Mouse (Mus musculus) kidney, embryonic 16.5 days (tissue): ENCODE measurements at regions not wholly inside any gene's neighbourhood (a gene's known extent, or its start where the extent isn't known, plus 50 kb on each side); places are given as distances from the start of the nearest gene placed in this dataset.

Experiments
- ATAC-seq: fragments of 200-750 bp; cut with Nextera tagmentation; 2 replicates; pipeline ENCODE4 v1.8.0; 2017; ENCODE audit warnings: moderate TSS enrichment; ENCODE audit not compliant: low FRiP score, low TSS enrichment
- H3K27ac ChIP-seq: fragments of 300-500 bp; sonication (generic); 2 replicates; pipeline ENCODE4 v1.5.1; 2014; ENCODE audit warnings: low read length
- H3K27me3 ChIP-seq: fragments of 300-500 bp; sonication (generic); 2 replicates; pipeline ENCODE4 v1.6.1; 2014; ENCODE audit warnings: low read length, control low read depth, mixed read lengths; ENCODE audit not compliant: insufficient read depth
- H3K36me3 ChIP-seq: fragments of 300-500 bp; sonication (generic); 2 replicates; pipeline ENCODE4 v1.6.1; 2014; ENCODE audit warnings: low read length, control low read depth, mixed read lengths; ENCODE audit not compliant: insufficient read depth
- H3K4me1 ChIP-seq: fragments of 300-500 bp; sonication (generic); 2 replicates; pipeline ENCODE4 v1.6.1; 2014; ENCODE audit warnings: low read length, control low read depth, mixed read lengths; ENCODE audit not compliant: insufficient read depth
- H3K4me2 ChIP-seq: fragments of 300-500 bp; sonication (generic); replicated peaks from 2 replicates; pipeline ENCODE4 v1.6.1; 2014; ENCODE audit warnings: low read depth, low read length
- H3K4me3 ChIP-seq: fragments of 300-500 bp; sonication (generic); 2 replicates; pipeline ENCODE4 v1.5.1; 2014; ENCODE audit warnings: mild to moderate bottlenecking, low read length
- H3K9ac ChIP-seq: fragments of 300-500 bp; sonication (generic); replicated peaks from 2 replicates; pipeline ENCODE4 v1.6.1; 2014; ENCODE audit warnings: low read length
- H3K9me3 ChIP-seq: fragments of 300-500 bp; sonication (generic); 2 replicates; pipeline ENCODE4 v1.6.1; 2016; ENCODE audit warnings: low read length, control low read depth
- WGBS: fragments of 180-500 bp; shearing (Covaris S2); extraction: QIAGEN DNeasy Blood & Tissue Kit; methylation state at CpG from one replicate; pipeline ENCODE4 v1.1.7; 2014; 5-methylcytosine and 5-hydroxymethylcytosine counted together

- no peak overlapping the region for H3K4me2 ChIP-seq
- no peak overlapping the region for H3K9ac ChIP-seq
- H3K36me3 ChIP-seq, result no peaks in the 10 kb centered on the region
- H3K4me1 ChIP-seq, result peaks cover 2% of the 10 kb centered on the region; the same call in 1 of the 2 replicates
- no peak overlapping the region for H3K4me3 ChIP-seq
- H3K9me3 ChIP-seq, result no peaks in the 10 kb centered on the region
- ATAC-seq, result peak; percentile 39
- WGBS, result 70% methylated on average over 6 of the region's 6 CpGs
- no peaks in the 10 kb centered on the region for H3K27me3 ChIP-seq
- H3K27ac ChIP-seq, result no peak overlapping the region
Observed at GRCm38 (mm10) chr3:58312623-58313022, 101.9 kb upstream of the Tsc22d2 start.

GRCm38 (mm10) chr3:58315236-58315635 lies 99.3 kb upstream of the Tsc22d2 start:
- ATAC-seq, result no peak
- Histone ChIP-seq H3K27ac (no peak overlapping the region), H3K4me3 (no peak overlapping the region), H3K4me1 (peaks cover 2% of the 10 kb centered on the region; the same call in 1 of the 2 replicates), H3K9me3 (no peaks in the 10 kb centered on the region), H3K27me3 (no peaks in the 10 kb centered on the region), H3K36me3 (no peaks in the 10 kb centered on the region), H3K4me2 (no peak overlapping the region), H3K9ac (no peak overlapping the region)
- WGBS, result 88% methylated on average over 6 of the region's 6 CpGs

GRCm38 (mm10) chr3:58317240-58317639 lies 97.3 kb upstream of the Tsc22d2 start:
- Histone ChIP-seq H3K9ac (no peak overlapping the region), H3K9me3 (no peaks in the 10 kb centered on the region), H3K27me3 (no peaks in the 10 kb centered on the region), H3K27ac (no peak overlapping the region), H3K4me2 (no peak overlapping the region), H3K36me3 (no peaks in the 10 kb centered on the region), H3K4me3 (no peak overlapping the region), H3K4me1 (no peaks in the 10 kb centered on the region)
- WGBS, result 56% methylated on average over 2 of the region's 2 CpGs
- no peak for ATAC-seq

GRCm38 (mm10) chr3:58318756-58319155 lies 95.8 kb upstream of the Tsc22d2 start:
- ATAC-seq, result no peak
- Histone ChIP-seq H3K27ac (0 out of 2 replicates have a peak overlapping the region, but pooled peaks have one; percentile 28), H3K4me3 (no peak overlapping the region), H3K9ac (no peak overlapping the region), H3K36me3 (no peaks in the 10 kb centered on the region), H3K9me3 (no peaks in the 10 kb centered on the region), H3K4me2 (no peak overlapping the region), H3K4me1 (no peaks in the 10 kb centered on the region), H3K27me3 (no peaks in the 10 kb centered on the region)
- 33% methylated on average over 2 of the region's 2 CpGs for WGBS

- Histone ChIP-seq H3K4me1 (no peaks in the 10 kb centered on the region), H3K9ac (no peak overlapping the region), H3K4me3 (no peak overlapping the region), H3K27me3 (no peaks in the 10 kb centered on the region), H3K27ac (peak overlapping the region; percentile 28; the same call in 1 of the 2 replicates), H3K4me2 (no peak overlapping the region), H3K9me3 (no peaks in the 10 kb centered on the region), H3K36me3 (no peaks in the 10 kb centered on the region)
- no peak for ATAC-seq
- WGBS, result 79% methylated on average over 1 of the region's 1 CpGs
Observed at GRCm38 (mm10) chr3:58319463-58319862, 95.1 kb upstream of the Tsc22d2 start.

- no peak for ATAC-seq
- no peaks in the 10 kb centered on the region for H3K36me3 ChIP-seq
- H3K4me3 ChIP-seq, result no peak overlapping the region
- no peaks in the 10 kb centered on the region for H3K27me3 ChIP-seq
- no peak overlapping the region for H3K27ac ChIP-seq
- H3K4me1 ChIP-seq, result no peaks in the 10 kb centered on the region
- 65% methylated on average over 4 of the region's 4 CpGs for WGBS
- H3K9me3 ChIP-seq, result no peaks in the 10 kb centered on the region
- H3K9ac ChIP-seq, result no peak overlapping the region
- no peak overlapping the region for H3K4me2 ChIP-seq
Observed at GRCm38 (mm10) chr3:58320812-58321211, 93.7 kb upstream of the Tsc22d2 start.

- no peak for ATAC-seq
- Histone ChIP-seq H3K36me3 (no peaks in the 10 kb centered on the region), H3K4me1 (no peaks in the 10 kb centered on the region), H3K9ac (no peak overlapping the region), H3K27ac (no peak overlapping the region), H3K4me2 (no peak overlapping the region), H3K4me3 (no peak overlapping the region), H3K27me3 (no peaks in the 10 kb centered on the region), H3K9me3 (no peaks in the 10 kb centered on the region)
- WGBS, result 67% methylated on average over 1 of the region's 1 CpGs
Observed at GRCm38 (mm10) chr3:58322322-58322721, 92.2 kb upstream of the Tsc22d2 start.

GRCm38 (mm10) chr3:58327721-58328120 lies 86.8 kb upstream of the Tsc22d2 start:
- no peak overlapping the region for H3K27ac ChIP-seq
- H3K27me3 ChIP-seq, result no peaks in the 10 kb centered on the region
- H3K4me1 ChIP-seq, result no peaks in the 10 kb centered on the region
- H3K4me2 ChIP-seq, result no peak overlapping the region
- WGBS, result 75% methylated on average over 2 of the region's 2 CpGs
- no peak overlapping the region for H3K9ac ChIP-seq
- H3K36me3 ChIP-seq, result no peaks in the 10 kb centered on the region
- no peak for ATAC-seq
- H3K9me3 ChIP-seq, result no peaks in the 10 kb centered on the region
- H3K4me3 ChIP-seq, result no peak overlapping the region

GRCm38 (mm10) chr3:58330186-58330585 lies 84.3 kb upstream of the Tsc22d2 start:
- WGBS, result 84% methylated on average over 2 of the region's 2 CpGs
- no peak overlapping the region for H3K4me2 ChIP-seq
- no peak for ATAC-seq
- no peak overlapping the region for H3K4me3 ChIP-seq
- H3K9me3 ChIP-seq, result no peaks in the 10 kb centered on the region
- no peaks in the 10 kb centered on the region for H3K36me3 ChIP-seq
- no peak overlapping the region for H3K27ac ChIP-seq
- no peak overlapping the region for H3K9ac ChIP-seq
- peaks cover 7% of the 10 kb centered on the region; the same call in 1 of the 2 replicates for H3K4me1 ChIP-seq
- H3K27me3 ChIP-seq, result no peaks in the 10 kb centered on the region

- H3K4me1 ChIP-seq, result peaks cover 18% of the 10 kb centered on the region
- H3K27ac ChIP-seq, result no peak overlapping the region
- peak overlapping the region; percentile 37 for H3K4me2 ChIP-seq
- H3K36me3 ChIP-seq, result no peaks in the 10 kb centered on the region
- H3K4me3 ChIP-seq, result no peak overlapping the region; the same call in 1 of the 2 replicates
- H3K27me3 ChIP-seq, result no peaks in the 10 kb centered on the region
- no peak for ATAC-seq
- 25% methylated on average over 7 of the region's 7 CpGs for WGBS
- no peaks in the 10 kb centered on the region for H3K9me3 ChIP-seq
- no peak overlapping the region for H3K9ac ChIP-seq
Observed at GRCm38 (mm10) chr3:58333997-58334396, 80.5 kb upstream of the Tsc22d2 start.
